Mouse (Mus musculus): ENCODE measurements around the gene Aldh16a1. TPM values are rescaled to one million over a fixed set of nuclear protein-coding genes. Genes with fewer than 3 reads are reported as not detected.
"Not testable (repeated sequence)": the region's sequence is repeated elsewhere in the genome, so short reads cannot be mapped to it uniquely, and the experiment has no call there.

Aldh16a1 gene
- polyA plus RNA-seq, 1 experiment from 2014 or later, result 13.0 TPM

DNA sequence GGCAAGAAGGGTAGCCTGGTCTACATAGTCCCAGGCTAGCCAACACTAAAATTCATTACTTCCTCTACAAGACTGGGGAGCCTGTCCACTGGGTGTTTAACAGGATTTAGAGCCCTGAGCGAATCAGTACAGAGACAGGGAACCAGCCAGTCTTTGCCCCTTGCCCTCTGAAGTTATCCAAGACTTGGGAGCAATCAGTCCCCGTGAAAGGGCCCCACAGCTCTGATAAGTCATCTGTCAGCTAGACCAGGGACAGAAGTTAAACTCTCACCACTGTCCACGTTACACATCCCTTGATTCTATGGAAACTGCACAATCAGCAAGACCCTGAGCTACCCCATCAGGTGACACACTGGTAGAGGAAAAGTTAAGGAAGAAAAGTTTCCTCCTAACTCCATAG lies 41.9 kb downstream of the Aldh16a1 start:
- no peaks in the 10 kb centered on the region for H3K36me3 ChIP-seq (ENCODE audit: inconsistent target)
- 89% methylated on average over 3 of the region's 3 CpGs for WGBS (ENCODE audit: missing documents)
- no peak overlapping the region for H3K4me3 ChIP-seq (ENCODE audit: inconsistent target)
- no peak overlapping the region for H3K27ac ChIP-seq
- H3K79me2 ChIP-seq (ENCODE audit: inconsistent target), result no peaks in the 10 kb centered on the region

DNA sequence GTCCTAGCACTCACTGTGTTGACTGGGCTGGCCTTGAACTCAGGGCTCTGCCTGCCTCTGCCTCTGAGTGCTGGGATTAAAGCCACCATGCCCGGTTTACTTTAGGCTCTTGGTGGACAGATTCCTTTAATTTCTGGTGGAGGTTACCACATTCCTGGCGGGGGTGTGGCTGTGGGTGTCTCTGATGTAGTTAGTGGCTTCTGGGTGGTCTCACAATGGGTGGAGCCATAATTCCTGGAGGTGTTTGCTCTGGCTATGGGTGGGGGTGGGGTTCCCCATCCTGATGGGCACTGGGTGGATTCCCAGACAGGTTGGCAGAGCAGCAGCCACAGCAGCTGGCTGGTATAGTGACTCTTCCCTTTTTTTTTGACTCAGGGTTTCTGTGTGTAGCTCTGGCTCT lies 42.4 kb downstream of the Aldh16a1 start:
- no peaks in the 10 kb centered on the region for H3K79me2 ChIP-seq (ENCODE audit: inconsistent target)
- H3K4me3 ChIP-seq (ENCODE audit: inconsistent target), result no peak overlapping the region
- 96% methylated on average over 2 of the region's 2 CpGs for WGBS (ENCODE audit: missing documents)
- H3K36me3 ChIP-seq (ENCODE audit: inconsistent target), result no peaks in the 10 kb centered on the region
- H3K27ac ChIP-seq, result no peak overlapping the region

DNA sequence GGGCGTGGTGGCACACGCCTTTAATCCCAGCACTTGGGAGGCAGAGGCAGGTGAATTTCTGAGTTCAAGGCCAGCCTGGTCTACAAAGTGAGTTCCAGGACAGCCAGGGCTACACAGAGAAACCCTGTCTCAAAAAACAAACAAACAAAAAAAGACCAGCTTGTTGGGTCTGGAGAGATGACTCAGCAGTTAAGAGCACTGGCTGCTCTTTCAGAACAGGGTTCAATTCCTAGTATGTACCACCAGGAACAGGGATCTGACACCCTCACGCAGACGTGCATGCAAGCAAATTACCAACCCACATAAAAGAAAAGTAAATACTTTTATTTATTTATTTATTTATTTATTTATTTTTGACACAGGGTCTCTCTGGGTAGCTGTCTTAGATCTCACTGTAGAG lies 44.3 kb downstream of the Aldh16a1 start:
- H3K27ac ChIP-seq; H3K36me3 ChIP-seq (ENCODE audit: inconsistent target); H3K4me3 ChIP-seq (ENCODE audit: inconsistent target); H3K79me2 ChIP-seq (ENCODE audit: inconsistent target): not testable (repeated sequence)
- 93% methylated on average over 3 of the region's 4 CpGs for WGBS (ENCODE audit: missing documents)

DNA sequence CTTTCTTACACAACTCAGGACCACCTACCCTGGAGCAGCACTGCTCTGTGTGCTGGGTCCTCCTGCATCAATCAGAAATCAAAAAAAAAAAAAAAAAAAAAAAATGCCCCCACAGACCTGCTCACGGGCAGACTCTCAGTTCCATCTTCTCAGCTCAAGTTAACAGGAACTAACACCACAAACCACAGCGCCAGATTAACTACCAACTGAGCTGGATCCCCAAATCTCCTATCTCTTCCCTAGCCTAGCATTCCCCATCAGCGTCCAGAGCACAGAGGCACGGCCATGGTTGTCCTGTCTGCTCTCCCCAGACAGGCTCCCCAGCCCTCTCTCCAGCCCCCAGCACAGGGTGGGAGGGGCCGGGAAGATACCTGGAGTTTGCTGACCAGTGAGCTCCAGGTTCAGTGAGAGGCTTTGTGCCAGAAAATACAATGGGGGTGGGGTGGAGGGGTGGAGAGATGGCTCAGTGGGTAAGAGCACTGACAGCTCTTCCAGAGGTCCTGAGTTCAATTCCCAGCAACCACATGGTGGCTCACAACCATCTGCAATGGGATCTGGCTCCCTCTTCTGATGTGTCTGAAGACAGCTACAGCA lies 47.2 kb downstream of the Aldh16a1 start:
- peaks cover 13% of the 10 kb centered on the region; the same call in 1 of the 2 replicates for H3K79me2 ChIP-seq (ENCODE audit: inconsistent target)
- H3K4me3 ChIP-seq (ENCODE audit: inconsistent target), result no peak overlapping the region
- no peak overlapping the region for H3K27ac ChIP-seq
- 39% methylated on average over 5 of the region's 5 CpGs for WGBS (ENCODE audit: missing documents)
- no peaks in the 10 kb centered on the region for H3K36me3 ChIP-seq (ENCODE audit: inconsistent target)

DNA sequence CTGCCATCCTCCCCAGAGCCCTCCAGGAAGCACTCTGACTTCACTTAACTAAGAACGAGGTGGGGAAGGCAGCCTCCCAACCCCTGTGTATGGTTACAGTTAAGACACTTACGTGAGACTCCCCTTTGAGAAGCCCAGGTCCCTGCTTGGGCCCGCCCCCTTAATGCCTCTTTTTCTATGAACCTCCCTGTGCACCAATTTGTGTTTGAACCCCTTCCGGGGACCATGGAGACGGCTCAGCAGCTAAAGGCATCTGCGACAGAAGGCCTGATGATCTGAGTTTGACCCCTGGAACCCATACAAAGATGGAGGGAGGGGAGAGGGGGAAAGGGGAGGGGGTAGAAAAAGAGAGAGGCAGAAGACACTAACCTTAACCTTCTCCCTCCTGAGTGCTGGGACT lies 47.9 kb downstream of the Aldh16a1 start:
- 94% methylated on average over 6 of the region's 6 CpGs for WGBS (ENCODE audit: missing documents)

DNA sequence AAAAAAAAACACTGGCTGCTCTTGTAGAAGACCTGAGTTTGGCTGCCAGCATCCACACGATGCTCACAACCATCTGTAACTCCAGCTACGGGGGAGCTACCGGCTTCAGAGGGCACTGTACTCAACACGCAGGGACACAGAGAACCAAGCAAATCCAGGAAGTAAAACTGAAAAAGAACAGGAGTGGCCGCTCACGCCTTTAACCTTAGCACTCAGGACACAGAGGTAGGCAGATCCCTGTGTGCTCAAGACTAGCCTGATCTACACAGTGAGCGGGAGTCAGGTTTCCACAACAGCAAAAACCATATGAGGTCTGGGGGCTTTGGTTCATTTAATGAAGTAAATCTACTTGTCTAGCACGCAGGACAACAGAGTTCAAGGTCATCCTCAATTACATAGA lies 48.9 kb downstream of the Aldh16a1 start:
- WGBS (ENCODE audit: missing documents), result 78% methylated on average over 8 of the region's 8 CpGs
- no peak overlapping the region for H3K4me3 ChIP-seq (ENCODE audit: inconsistent target)

More for the DNA sequence above, 47.9 kb downstream of the Aldh16a1 start:
- no peaks in the 10 kb centered on the region; the same call in 1 of the 2 replicates for H3K36me3 ChIP-seq (ENCODE audit: inconsistent target)
- no peak overlapping the region for H3K27ac ChIP-seq
- H3K79me2 ChIP-seq (ENCODE audit: inconsistent target), result peaks cover 16% of the 10 kb centered on the region; the same call in 1 of the 2 replicates
- H3K4me3 ChIP-seq (ENCODE audit: inconsistent target), result no peak overlapping the region

DNA sequence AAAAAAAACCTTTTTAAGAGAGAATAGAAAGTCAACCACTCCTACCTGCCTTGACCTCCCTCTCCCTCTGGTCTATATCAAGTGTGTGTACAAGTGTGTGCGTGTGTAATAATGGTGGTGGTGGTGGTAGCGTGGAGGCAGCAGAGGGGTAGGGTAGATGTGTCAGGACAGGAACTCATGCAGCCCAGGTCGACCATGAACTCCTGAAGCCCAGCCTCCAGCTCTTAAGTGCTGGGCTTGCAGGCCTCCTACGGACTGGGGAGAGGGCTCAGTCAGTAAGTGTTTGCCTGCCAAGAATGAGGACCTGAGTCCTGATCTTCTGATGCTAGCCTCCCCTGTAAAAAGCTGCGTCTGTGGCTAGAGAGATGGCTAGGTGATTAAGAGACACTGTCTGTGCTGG lies 49.4 kb downstream of the Aldh16a1 start:
- WGBS (ENCODE audit: missing documents), result 83% methylated on average over 4 of the region's 5 CpGs
- peaks cover 16% of the 10 kb centered on the region; the same call in 1 of the 2 replicates for H3K79me2 ChIP-seq (ENCODE audit: inconsistent target)
- H3K36me3 ChIP-seq (ENCODE audit: inconsistent target), result no peaks in the 10 kb centered on the region; the same call in 1 of the 2 replicates
- H3K4me3 ChIP-seq (ENCODE audit: inconsistent target), result no peak overlapping the region
- H3K27ac ChIP-seq, result no peak overlapping the region

More for the DNA sequence above, 48.9 kb downstream of the Aldh16a1 start:
- Histone ChIP-seq H3K36me3 (ENCODE audit: inconsistent target) (no peaks in the 10 kb centered on the region; the same call in 1 of the 2 replicates), H3K27ac (no peak overlapping the region), H3K79me2 (ENCODE audit: inconsistent target) (peaks cover 16% of the 10 kb centered on the region; the same call in 1 of the 2 replicates)

DNA sequence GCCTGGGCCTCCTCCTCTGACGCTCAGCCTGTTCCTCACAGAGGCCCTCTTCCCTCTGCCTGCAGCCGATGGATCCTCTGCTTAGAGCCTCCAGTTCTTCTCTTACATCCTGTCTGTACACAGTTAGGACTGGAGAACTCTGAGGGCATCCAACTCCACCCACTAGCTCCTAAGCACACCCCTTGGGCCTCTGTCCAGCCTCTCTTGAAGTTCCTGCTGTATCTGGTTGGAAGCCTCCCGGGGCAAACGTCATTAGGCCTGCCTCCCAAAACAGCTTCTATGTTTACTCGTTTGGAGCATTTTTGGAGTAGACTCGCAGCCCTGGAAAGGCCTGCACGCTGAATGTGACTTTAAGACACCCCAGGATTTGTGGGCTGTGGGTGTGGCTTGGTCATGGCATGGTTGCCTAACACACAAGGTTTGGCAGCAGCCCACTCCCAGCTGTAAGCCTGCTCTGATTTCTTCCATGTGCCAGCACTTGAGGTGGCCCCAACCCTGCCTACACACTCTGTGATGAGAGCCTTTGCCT lies 50.7 kb downstream of the Aldh16a1 start, which contains the start of gene Fcgrt:
TSS of gene Fcgrt (minus strand) at position 200 of the 529 bp plus-strand sequence.
- WGBS (ENCODE audit: missing documents), result 3% methylated on average over 7 of the region's 7 CpGs
- Histone ChIP-seq H3K79me2 (ENCODE audit: inconsistent target) (peaks cover 16% of the 10 kb centered on the region; the same call in 1 of the 2 replicates), H3K36me3 (ENCODE audit: inconsistent target) (no peaks in the 10 kb centered on the region; the same call in 1 of the 2 replicates), H3K4me3 (ENCODE audit: inconsistent target) (peak within 1 kb of the TSS; percentile 33), H3K27ac (peak within 1 kb of the TSS; percentile 61)

DNA sequence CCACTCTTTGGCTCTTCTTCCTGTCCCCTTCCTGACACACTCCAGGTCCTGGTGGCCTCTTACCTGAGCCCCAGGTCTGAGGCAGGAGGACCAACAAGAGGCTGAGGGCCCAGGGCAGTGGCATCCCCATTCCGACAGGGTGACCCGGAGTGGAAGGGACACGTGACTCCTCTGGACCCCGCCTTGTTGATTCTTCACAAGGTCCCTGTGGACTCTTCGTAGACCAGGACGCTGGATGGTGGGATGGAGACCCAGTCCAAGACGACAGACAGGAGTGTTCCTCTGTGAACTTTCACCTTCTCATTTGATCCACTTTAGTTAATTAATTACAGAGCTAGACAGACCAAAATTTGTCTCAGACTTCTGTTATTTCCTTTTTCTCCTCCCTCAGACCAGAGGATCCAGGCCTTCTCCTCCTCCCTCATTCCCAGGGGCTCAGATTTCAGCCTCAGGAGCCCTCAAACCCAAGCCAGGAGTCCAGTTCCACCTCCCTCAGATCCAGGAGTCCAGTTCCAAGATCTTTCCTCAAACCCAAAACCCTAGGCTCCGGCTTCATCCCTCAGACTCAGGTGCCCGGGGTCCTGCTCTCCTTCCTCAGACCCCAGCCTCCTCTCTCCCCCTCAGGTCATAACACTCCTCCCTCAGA lies 51.3 kb downstream of the Aldh16a1 start:
- no peaks in the 10 kb centered on the region; the same call in 1 of the 2 replicates for H3K36me3 ChIP-seq (ENCODE audit: inconsistent target)
- 76% methylated on average over 9 of the region's 9 CpGs for WGBS (ENCODE audit: missing documents)
- peaks cover 16% of the 10 kb centered on the region; the same call in 1 of the 2 replicates for H3K79me2 ChIP-seq (ENCODE audit: inconsistent target)
- peak overlapping the region; percentile 61 for H3K27ac ChIP-seq
- H3K4me3 ChIP-seq (ENCODE audit: inconsistent target), result peak overlapping the region; percentile 33

DNA sequence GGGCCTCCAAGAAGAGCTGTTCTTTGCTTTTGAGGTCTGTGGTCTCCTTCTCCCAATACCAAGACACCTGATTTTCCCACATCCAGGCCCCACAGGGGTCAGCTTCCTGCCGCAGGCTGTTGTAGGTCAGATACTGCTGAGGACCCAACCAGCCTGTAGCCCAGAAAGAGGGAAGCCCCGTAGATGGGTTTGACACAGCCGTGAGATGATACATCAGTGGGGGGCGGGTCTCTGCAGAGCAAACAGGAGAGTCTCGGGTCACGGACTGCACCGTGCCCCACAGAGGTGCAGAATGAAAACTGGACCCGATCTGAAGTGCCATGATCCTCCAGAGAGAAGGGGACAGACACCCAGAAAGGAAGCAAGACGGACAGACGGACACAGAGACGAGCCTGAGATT lies 51.9 kb downstream of the Aldh16a1 start:
- H3K4me3 ChIP-seq (ENCODE audit: inconsistent target), result no peak overlapping the region

DNA sequence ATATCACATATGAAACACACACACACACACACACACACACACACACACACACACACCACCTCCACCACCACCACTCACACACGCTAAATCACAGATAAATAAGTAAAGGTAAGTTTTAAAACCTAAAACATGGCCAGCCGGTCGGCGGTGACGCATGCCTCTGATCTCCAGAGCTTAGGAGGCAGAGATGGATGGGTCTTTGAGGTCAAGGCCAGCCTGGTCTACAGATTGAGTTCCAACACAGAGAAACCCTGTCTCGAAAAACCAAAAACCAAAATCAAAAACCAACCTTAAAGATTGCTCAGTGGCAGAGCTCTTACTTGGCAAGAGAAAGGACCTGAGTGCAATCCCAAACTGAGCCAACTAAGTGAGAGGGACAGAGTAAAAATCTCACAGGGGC lies 54.3 kb downstream of the Aldh16a1 start:
- peaks cover 16% of the 10 kb centered on the region; the same call in 1 of the 2 replicates for H3K79me2 ChIP-seq (ENCODE audit: inconsistent target)
- 90% methylated on average over 6 of the region's 6 CpGs for WGBS (ENCODE audit: missing documents)
- no peak overlapping the region for H3K4me3 ChIP-seq (ENCODE audit: inconsistent target)
- no peak overlapping the region for H3K27ac ChIP-seq
- no peaks in the 10 kb centered on the region; the same call in 1 of the 2 replicates for H3K36me3 ChIP-seq (ENCODE audit: inconsistent target)

More for the DNA sequence above, 51.9 kb downstream of the Aldh16a1 start:
- Histone ChIP-seq H3K36me3 (ENCODE audit: inconsistent target) (no peaks in the 10 kb centered on the region; the same call in 1 of the 2 replicates), H3K27ac (no peak overlapping the region), H3K79me2 (ENCODE audit: inconsistent target) (peaks cover 16% of the 10 kb centered on the region; the same call in 1 of the 2 replicates)
- 77% methylated on average over 11 of the region's 11 CpGs for WGBS (ENCODE audit: missing documents)

DNA sequence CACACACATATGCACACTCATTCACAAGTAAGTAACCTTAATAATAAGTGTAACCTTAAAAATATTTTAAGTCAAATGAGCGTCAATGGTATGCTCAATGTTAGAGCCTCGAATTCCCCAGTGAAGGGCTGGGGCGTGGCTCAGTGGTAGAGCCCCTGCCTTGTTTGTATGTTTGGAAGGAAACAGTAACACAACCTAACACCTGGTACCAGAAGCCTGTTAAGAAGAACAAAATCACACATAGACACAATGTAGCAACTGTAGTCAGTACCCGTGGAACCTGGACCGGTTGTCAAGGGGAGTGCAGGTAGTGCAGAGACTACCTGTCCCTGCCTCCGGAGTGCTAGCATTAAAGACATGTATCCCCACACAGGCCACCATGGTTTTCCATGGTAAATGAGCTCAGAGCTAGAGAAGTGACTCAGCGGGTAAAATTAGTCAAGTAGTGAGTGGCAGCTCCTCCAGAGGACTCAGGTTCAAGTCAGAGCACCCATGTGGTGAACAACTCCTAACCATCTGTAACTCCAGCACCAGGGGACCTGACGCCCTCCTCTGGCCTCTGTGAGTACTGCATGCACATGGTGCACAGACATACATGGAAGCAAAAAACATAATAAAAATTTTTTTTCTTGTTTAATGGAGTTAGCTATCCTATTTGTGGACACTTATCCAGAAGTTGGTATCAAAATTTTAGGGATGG lies 55.7 kb downstream of the Aldh16a1 start:
- H3K4me3 ChIP-seq (ENCODE audit: inconsistent target), result no peak overlapping the region
- peaks cover 16% of the 10 kb centered on the region; the same call in 1 of the 2 replicates for H3K79me2 ChIP-seq (ENCODE audit: inconsistent target)
- WGBS (ENCODE audit: missing documents), result 95% methylated on average over 8 of the region's 8 CpGs
- H3K36me3 ChIP-seq (ENCODE audit: inconsistent target), result no peaks in the 10 kb centered on the region; the same call in 1 of the 2 replicates
- no peak overlapping the region for H3K27ac ChIP-seq

DNA sequence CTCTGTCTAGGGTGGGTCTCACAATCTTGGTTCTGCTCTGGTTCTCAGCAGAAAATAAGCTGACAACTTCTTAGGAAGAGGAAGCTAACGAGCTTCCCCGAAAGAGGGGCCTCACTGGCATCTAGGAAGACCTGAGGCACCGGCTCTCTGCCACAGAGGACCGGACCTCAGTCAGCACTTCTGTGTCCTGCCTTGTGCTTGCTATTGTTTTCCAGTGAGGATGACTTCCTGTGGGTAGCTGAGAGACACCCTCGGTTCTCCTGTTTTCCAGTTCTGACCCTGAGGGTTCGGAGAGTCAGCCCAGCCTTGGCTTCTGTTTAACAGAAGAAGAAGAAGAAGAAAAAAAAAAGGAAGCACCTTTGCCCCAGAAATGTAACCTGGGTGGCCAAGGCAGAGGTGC lies 56.9 kb downstream of the Aldh16a1 start:
- no peaks in the 10 kb centered on the region; the same call in 1 of the 2 replicates for H3K36me3 ChIP-seq (ENCODE audit: inconsistent target)
- H3K79me2 ChIP-seq (ENCODE audit: inconsistent target), result peaks cover 7% of the 10 kb centered on the region; the same call in 1 of the 2 replicates
- H3K27ac ChIP-seq, result peak overlapping the region; percentile 89
- WGBS (ENCODE audit: missing documents), result 0% methylated on average over 5 of the region's 6 CpGs
- H3K4me3 ChIP-seq (ENCODE audit: inconsistent target), result no peak overlapping the region

DNA sequence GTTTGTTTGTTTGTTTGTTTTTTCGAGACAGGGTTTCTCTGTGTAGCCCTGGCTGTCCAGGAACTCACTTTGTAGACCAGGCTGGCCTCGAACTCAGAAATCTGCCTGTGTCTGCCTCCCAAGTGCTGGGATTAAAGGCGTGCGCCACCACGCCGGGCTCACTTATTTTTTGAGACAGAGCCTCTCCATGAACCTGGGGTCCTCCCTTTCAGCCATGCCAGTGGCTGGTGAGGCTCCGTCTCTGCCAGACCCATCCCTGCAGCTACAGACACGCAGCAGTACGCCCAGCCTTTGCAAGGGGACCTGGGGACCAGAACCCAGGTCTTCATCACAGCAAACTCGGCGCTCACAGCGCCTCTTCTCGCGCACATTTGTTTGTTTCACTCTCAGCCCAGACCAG lies 58.4 kb downstream of the Aldh16a1 start:
- H3K36me3 ChIP-seq (ENCODE audit: inconsistent target); H3K4me3 ChIP-seq (ENCODE audit: inconsistent target); H3K79me2 ChIP-seq (ENCODE audit: inconsistent target): not testable (repeated sequence)
- H3K27ac ChIP-seq, result peak overlapping the region; percentile 60
- 96% methylated on average over 14 of the region's 14 CpGs for WGBS (ENCODE audit: missing documents)

Data from macrophage (primary cell).